Mouse (Mus musculus) thymus, adult 18-20 months (tissue): ENCODE measurements around the gene Celf5.

Experiments
- DNase-seq, 2 experiments: peaks; one replicate each; pipeline ENCODE4 v3.0.0; 2022; ENCODE audit warnings: mixed read lengths in 2 of 2

Celf5 gene

DNA sequence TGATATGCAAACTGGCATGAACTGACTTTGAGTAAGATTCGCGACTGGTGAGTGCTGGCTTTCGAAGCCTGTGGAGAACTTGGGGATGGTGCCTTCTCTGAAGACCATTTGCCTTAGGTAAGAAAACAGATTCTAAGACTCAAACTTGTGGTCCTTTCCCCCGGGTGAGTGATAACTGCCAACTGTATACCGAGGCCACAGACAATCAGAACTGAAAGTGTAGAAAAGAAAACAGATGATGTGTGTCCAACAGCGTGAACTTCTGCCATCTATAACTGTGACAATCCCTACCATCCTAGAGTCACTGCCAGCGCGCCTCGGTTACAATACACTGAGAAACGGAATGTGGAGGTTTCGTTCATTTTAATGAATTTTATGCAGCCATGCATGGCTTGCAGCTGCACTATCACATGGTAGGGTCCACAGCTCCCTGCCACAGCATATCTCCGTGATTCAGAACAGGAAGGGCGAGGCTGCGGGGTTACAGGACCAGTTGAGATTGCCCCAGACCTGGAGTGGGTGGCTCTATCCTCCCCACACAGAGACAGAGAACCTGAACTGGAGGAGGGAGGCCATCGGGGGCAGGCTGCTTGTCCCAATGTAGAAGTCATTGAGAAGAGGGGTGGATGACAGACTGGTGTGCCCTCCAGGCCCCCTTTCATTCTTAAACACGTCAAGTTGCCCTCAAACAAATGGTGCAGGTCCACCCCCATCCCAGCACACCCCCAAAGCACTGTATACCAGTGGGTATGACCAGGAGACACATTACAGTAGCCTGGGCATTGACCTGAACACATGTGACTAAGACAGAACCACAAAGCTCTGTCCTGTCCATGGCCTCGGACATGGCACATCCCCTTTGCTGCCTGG is 15.1 kb upstream of the Celf5 start:
- no peak for DNase-seq

DNA sequence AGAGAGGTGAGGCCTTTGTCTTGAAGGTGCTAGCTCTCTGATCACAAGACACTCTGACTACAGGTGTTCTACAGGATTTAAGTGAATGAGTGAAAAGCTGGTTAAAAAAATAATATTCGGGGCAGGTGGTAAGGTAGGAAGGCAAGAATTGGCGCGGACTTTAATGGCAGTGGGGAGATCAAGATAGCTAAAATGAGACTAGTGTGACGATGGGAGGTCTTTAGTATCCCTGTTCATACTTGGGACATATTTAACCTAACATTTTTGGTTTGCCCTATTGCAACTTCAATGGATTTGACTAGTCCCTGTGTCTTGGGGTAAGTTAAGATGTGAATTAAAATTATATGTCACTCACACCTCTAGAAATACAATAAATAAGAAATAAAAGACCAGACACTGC is 14.5 kb upstream of the Celf5 start:
- no peak for DNase-seq

DNA sequence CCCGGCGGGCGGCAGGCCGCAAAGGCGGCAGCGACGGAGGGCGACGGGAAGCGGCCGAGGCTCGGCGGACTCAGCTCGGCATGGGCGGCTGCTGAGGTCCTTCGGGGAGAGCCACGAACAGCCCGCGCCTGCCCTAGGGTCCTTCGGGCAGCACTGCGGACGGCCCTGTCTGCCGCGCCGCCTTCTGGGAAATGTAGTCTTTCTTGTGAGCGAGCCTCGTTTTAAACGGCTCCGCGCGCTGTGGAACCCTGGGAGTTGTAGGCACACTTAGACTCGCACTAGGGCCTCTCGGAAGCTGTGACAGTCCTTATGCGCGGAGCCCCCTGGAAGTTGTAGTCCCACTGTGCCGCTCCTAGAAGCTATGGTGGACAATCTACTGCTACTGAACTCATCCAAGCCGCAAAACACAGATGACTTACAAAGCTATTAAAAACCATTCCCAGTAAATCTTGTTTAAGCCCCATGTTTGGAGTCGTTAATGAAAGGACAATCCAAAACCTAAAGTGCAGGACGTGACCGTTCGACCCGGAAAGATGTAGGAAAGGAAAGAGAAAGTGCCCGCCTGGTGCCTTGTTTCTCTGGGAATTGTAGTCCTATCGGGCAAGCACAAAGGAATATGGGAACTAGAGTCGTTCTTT is 13.9 kb upstream of the Celf5 start, which contains the start of gene Ncln:
Gene Ncln (minus strand): TSS at position 129 of the 638 bp plus-strand sequence.
- peak; percentile 97 for DNase-seq

DNA sequence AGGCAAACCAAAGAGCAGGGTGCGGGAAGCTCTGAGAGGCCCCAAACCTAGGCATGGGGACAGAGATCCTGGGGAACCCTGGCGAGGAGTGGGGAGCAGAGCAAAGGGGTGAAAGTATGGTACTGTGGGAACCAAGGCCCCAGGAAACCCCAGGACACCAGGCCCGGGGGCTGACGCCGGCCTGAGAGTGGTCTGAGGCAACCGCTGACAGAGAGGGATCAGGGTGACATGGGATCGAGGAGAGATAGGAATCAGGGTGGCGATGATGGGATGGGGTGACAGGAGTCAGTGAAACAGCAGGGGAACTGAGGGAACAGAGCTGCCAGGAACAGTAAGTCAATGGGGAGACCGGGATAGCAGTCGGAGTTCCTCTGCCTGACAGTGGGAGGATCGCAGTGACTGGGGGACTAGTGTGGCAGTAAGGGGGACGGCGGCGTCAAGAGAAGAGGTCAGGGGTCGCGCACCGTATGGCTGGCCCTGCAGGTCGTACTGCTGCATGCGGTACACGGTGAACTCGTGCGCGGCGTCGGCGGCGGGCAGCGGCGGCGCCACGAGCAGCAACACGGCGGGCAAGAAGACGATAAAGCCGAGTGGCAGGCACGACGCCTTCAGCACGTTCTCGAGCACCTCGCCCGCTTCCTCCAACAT is 13.2 kb upstream of the Celf5 start:
- DNase-seq, result no peak

DNA sequence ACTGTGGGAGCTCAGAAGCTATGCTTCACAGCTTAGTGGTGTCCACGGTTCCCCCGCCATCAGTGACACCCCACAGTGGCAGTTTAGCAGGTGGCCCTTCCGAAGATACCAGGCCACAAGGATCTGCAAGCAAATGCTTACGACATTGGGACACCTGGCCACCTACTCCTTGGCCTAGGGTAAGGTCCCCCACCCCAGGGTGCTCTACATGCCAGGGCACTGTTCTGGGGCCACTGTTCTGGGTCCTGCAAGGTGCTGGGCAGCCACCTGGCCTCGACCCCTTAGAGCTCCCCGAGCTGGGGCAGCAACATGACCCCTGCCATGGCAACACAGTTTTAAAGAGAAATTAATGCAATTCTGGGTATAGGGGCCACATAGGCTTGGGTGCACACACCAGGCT is 12.6 kb upstream of the Celf5 start:
- no peak for DNase-seq

DNA sequence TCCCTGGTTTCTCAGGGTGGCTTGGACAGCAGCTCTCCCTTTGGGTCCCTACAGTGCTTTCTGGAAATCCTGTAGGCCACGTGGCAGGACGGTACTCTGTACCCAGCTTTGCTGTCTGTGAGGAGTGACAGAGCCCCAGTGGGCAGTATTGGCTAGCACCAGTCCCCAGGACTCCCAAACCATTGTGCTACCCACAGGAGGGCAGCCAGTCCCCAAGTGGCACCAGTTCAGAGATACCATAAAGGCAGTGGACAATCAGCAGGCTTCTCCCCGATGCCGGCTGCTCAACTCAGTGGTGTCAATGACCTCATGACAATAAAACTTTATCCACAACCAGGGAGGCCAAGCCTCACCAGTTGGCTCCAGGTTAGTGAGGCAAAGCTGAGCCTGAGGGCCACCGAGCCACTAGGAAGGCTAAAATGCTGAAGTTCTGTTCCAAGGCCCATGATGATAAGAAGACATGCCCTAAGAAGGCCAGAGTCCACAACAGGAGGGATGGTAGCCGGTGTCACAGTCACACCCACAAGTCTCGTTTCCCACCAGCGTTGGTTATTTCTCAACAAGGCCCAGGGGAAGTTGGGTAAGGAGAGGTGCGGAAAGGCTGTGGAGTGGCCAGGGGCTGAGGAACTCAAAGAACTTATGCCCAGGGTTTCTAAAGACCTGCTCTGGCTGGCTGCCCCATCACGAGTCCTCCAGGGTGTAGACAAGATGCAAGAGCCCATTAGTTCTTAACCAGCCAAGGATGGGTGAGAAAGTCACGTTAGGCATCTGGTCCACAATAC is 11.9 kb upstream of the Celf5 start:
- no peak for DNase-seq

DNA sequence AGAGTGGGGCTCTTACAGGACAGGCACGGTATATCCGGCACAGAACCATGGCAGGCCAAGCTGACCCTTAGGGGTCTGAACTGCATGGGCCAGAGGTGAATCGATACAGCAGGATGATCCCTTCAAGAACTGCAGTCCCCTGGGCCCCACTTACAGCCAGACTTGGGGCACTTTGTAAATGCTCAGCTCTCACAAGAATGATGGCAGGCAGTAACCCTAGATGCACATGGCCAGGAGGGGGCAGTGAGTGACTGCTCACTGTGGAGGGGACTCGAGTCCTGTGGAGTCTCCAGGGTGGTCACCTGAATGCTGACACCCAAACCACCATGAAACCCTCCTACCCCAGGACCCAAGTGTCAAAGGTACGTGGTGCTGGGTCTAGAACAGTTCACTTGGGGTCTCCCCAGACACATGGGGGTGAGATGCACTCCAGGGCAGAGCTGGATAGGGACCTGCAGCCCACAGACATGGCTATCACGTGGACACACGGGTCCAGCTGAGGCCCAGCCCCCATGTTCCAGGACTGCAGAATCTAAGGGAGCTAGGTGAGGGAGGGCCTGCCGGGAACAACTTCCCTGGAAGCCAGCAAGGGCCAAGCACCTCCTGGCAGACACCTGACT is 11.2 kb upstream of the Celf5 start:
- DNase-seq, result no peak

DNA sequence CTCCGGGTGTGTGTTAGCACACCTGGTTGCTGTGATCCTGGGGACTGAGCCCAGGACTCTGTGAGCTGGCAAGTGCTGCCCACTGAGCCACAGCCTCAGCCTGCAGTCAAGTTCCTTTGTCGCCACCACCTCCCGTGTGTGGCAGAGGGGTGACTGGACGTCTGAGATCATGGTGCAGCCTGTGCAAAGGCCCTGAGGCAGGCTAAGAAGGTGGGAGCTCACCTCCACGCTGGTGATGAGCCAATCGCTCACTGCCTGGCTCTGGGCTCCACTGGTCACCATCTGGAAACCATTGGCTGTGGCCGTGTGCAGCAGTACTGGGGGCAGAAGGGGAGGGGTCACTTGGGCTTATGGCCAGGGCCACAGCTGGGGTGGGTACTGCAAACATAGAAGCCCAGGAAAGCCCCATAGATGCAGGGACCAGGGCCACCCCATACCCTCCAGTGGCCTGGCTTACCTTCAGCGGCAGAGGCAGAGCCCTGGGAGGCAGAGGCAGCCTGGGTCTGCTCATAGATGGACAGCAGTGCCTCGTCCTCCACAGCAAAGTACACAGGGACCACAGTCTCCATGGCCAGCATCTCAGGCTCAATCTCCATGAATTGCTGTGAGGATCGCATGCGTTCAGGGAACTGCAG is 10.2 kb upstream of the Celf5 start:
- no peak for DNase-seq

DNA sequence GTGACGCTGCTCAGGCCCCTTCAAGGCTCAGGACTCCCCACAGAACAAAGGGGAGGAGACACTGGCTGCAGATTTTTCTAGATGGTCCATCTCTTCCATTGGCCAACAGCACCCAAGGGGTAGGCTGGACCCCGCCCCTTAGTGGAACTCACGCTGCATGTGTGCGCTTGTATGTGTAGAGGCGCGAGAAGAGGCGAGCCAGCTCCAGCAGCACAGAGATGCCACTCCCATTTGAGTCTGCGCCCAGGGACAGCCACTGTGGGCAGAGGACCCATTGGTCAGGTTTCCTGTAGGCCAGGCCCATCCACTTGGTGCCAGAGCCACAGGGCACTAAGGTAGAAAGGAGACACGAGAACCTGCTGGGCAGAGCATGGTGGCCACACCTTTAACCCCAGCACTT is 8.5 kb upstream of the Celf5 start:
- DNase-seq, result no peak

DNA sequence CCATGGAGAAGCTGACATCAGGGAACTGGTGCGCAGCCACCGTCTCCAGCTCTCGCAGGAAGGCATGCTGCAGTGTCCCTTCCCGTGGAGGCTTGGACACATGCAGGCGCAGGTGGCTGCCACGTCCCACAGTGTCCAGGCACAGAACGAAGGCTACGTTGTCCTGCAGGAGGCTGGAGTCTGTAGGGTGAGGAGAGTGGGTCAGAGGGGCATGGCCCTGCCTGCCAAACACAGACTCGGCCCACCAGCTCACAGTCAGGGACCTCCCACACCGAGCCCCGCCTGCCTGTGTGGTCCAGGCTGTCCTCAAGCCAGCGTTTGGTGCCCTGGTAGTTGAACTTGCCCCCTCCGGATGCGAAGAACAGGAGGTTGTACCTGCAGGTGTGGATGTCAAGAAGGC is 7.4 kb upstream of the Celf5 start:
- DNase-seq, result no peak

DNA sequence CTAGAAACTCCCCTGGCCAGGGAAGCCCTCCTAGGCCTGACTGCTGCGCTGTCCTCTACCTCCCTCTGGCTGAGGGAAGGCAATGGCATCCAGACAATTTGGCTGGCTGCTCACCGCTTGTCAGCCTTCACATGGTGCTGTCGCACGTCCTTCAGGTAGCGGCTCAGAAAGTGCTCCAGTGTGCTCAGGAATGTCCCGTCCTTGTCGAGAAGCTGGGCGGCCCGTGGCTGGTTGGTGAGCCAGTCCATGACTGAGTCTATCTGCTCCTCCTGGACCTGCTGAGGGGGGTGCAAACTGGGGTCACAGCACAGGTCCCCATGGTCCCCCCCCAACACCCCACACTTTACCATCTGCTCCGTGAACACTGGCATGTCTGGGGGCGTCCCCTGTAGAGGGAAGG is 5.6 kb upstream of the Celf5 start:
- no peak for DNase-seq

DNA sequence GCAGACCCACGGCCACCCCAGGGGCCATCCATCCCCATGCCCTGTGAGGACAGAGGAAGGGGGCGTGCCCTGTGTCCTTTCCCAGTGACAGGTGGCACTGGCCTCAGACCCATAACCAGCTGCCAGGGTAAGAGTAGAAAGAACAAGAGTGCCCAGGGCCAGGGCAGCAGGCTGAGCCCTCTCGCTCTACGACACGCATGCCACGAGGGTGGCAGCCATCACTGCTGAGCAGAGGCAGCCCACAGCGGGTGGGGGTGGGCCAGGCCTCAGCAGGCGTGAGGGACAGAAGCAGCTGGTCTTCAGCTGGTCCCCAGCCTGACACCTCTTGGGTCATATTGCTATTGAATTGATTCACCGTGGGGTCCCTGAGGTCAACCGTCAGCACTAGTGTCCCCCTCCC is 4.0 kb upstream of the Celf5 start:
- no peak for DNase-seq

DNA sequence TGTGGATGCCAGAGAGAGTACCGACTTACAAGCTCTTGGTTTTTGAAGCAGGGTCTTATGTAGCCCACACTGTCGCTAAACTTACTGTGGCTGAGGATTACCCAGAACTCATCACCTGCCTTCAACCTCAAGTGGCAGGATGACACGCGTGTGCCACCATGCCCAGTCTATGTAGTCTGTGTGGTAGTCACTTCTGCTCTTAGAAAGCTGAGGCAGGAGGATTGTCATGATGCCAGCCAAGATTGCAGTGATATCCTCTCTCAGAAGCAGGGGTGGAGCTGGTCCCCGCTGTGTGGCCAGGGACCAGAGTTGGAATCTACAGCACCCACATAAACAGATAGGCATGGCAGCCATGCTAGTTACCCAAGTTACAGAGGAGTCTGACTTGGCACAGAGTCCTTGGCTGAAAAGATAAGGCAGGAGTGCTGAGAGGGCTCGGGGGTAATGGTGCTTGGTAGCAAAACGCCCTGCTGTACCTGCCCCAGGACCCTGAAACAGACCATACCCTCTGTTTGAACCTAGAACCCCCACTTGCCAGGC is 3.0 kb upstream of the Celf5 start:
- no peak for DNase-seq

DNA sequence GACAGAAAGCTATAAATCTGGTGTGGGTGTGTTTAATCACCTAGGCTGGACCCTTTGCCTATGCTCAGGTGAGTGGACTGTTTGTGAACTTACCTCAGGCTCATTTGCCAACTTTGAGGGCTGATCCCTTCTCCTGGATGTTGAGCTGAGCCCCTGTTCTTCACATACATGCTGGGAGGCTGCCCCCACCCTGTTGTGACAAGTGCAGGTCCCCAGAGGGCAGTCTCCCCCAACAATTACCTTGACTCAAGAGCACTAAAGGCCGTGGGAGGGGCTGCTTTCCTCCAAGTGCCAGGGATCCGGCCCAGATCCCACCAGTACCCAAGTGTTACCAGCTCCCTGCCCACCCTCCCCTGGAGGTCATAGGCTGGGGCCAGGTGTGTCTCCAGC is 2.5 kb upstream of the Celf5 start:
- no peak for DNase-seq

DNA sequence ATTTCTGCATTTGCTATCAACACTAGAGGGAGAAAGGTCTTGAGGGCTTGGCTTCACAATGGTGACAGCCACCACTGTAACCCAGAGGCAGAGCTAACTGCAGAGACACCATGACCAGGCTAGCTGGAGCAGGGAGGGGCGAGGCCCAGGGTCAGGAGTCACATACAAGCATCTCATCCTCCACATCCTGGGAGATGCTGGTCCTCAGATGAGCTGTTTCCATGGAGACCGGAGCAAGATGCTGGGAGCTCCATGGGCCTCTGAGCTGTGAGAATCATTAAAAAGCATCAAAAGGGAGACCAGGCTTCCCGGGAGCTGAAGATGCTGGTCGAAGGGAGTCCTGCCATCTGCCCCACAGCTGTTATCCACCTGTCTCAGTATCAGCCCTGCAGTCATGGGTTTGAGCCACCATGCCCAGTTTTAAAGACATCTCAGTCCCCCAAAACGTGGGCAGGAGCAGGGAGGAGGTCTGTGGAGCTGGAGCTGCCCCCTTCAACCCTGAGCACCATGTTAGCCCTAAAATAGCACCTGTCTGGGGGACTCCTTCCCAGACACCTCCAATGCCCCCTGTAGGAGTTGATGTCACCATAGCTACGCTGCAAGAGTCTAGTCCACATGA is 2.0 kb upstream of the Celf5 start:
- no peak for DNase-seq

DNA sequence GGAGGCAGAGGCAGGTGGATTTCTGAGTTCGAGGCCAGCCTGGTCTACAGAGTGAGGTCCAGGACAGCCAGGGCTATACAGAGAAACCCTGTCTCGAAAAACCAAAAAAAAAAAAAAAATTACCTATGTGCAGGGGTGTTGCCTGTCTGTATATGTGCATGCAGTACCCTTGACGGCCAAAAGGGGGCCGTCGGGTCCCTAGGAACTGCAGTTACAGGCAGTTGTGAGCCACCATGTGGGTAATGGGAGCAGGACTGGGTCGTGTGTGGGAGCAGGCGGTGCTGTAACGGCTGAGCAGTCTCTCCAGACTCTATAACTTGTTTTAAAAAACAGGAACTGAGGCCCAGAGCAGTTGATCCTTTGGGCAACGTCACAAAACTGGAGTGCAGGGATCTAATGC is 1.5 kb upstream of the Celf5 start:
- no peak for DNase-seq

DNA sequence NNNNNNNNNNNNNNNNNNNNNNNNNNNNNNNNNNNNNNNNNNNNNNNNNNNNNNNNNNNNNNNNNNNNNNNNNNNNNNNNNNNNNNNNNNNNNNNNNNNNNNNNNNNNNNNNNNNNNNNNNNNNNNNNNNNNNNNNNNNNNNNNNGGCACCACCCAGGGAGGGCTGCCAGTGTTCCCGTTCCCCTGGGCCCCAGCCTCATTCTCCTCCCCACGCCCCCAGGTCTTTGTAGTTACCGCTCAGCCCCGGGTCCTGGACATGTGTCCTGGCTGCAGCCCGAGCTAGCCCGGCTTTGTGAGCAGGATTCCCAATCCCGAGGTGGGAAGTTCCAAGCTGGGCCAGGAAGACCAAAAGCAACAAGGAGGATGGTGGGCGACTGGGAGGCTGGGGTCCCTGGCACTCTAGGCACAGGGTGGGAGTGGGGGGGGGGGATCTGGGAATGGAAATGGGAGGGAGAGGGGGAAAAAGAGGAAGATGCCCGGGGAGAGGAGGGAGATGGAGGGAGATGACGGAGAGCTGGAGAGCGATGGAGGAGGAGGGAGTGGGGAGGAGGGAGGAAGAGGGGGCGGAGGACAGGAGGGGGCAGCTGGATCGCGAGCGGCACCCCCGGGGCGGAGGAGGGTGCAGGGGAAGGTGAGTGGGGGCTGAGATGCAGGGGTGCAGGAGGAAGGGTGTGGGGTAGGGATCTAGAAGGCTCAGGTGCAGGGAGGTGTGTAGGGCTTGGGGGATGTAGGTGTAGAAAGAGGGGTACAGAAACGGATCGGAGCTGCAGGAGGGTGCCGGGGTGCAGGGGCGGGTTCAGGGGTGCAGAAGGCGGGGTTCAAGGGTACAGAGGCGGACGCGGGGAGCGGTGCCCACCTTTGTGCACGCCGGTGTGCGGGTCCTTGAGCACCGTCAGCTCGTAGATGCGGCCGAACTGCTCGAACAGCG is 640 bp downstream of the Celf5 start:
- DNase-seq, result no peak

DNA sequence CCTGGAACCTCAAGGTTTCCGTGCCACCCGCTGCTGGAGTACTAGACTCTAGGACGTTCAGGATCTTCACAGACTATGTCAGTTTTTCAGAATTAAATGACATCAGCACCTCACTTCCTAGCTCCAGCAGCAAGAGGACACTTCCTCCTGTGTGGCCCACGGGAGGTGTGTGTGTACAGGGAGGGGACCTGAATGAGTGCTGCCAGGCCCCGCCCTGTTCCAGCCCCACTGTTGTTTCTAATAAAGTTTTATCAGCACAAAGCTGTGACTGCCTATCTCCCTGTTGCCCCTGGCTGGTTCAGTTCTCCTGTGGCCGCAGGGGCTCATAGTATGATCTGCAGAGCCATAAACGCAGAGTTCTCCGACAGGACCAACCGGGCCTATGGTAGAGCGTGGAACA is 8.0 kb downstream of the Celf5 start:
- no peak for DNase-seq

DNA sequence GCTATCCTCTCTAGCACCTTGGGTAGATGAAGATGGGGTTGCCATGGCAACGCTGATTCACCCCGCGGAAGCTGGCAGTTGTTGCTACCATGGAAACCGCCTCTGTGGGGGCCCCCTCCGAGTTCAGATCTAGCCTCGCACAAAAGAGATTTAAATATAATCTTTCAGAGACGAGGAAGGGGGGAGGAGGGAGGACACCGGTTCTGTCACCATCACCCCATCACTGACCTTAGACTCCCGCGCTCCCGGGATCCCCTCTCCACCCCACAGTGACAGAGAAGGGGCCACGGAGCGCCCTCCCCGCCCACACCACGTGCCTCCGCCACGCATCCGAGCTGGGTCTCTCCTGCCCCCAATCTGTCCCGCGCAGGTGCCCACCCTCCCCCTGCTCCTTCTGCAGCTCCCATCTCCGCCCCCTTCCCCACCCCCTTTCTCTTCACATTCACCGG is 9.5 kb downstream of the Celf5 start:
- no peak for DNase-seq

DNA sequence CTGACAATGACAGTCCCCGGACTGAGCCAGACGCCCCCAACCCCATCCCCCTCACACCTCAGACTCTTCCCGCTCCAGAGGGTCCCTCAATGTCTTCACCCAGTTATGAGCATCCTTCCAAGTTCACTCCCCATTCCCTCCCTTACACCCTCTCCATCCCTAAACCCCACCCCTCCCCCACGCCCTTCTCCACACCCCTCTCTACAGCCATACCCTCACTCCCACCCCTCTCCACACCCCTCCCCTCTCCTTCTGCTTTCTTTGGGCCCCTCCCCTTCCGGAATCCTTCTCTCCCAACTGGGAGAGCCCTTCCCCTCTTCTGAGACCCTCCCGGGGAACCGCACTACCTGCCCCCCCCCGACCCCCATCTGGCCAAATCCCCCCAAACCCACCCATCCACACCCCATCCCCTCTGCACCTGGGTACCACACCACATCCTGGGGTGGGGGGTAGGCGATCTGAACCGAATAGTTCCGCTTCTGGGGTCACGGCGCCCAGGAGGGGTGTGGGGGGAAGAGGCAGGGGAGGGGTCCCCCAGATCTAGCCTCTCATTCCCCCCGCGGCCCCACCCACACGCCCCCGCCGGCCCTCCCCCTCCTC is 10.0 kb downstream of the Celf5 start:
- DNase-seq, result no peak
